Mouse (Mus musculus): ENCODE data around the gene Zrsr1.

Gene Zrsr1

GRCm38 (mm10) chr11:22971835-22972709 is at the start of gene Zrsr1:
Gene Zrsr1 (plus strand): TSS chr11:22972005.
- peak; percentile 49 to 50 for DNase-seq (ENCODE audit: low spot score in 2 of 2)

- DNase-seq (ENCODE audit: low spot score in 2 of 2), result no peak
These were observed 49.3 kb upstream of the Zrsr1 start for GRCm38 (mm10) chr11:22922546-22922945.

- no peak for DNase-seq (ENCODE audit: low spot score in 2 of 2)
These were observed 48.2 kb upstream of the Zrsr1 start for GRCm38 (mm10) chr11:22923606-22924005.

GRCm38 (mm10) chr11:22928586-22929169 is 43.1 kb upstream of the Zrsr1 start:
- no peak for DNase-seq (ENCODE audit: low spot score in 2 of 2)

- DNase-seq (ENCODE audit: low spot score in 2 of 2), result no peak
These were observed 41.7 kb upstream of the Zrsr1 start for GRCm38 (mm10) chr11:22930129-22930528.

- DNase-seq (ENCODE audit: low spot score in 2 of 2), result no peak
These were observed 40.4 kb upstream of the Zrsr1 start for GRCm38 (mm10) chr11:22931320-22931905.

GRCm38 (mm10) chr11:22932167-22932566 is 39.6 kb upstream of the Zrsr1 start:
- no peak for DNase-seq (ENCODE audit: low spot score in 2 of 2)

GRCm38 (mm10) chr11:22936446-22937125 is 35.2 kb upstream of the Zrsr1 start:
- DNase-seq (ENCODE audit: low spot score in 2 of 2), result no peak

GRCm38 (mm10) chr11:22937716-22938316 is 34.0 kb upstream of the Zrsr1 start:
- DNase-seq (ENCODE audit: low spot score in 2 of 2), result no peak

- DNase-seq (ENCODE audit: low spot score in 2 of 2), result no peak
These were observed 32.8 kb upstream of the Zrsr1 start for GRCm38 (mm10) chr11:22938983-22939382.

GRCm38 (mm10) chr11:22949101-22949500 is 22.7 kb upstream of the Zrsr1 start:
- no peak for DNase-seq (ENCODE audit: low spot score in 2 of 2)

GRCm38 (mm10) chr11:22950131-22950530 is 21.7 kb upstream of the Zrsr1 start:
- no peak for DNase-seq (ENCODE audit: low spot score in 2 of 2)

GRCm38 (mm10) chr11:22952668-22953067 is 19.1 kb upstream of the Zrsr1 start:
- DNase-seq (ENCODE audit: low spot score in 2 of 2), result no peak

- DNase-seq (ENCODE audit: low spot score in 2 of 2), result no peak
These were observed 15.5 kb upstream of the Zrsr1 start for GRCm38 (mm10) chr11:22956346-22956745.

- DNase-seq (ENCODE audit: low spot score in 2 of 2), result peak; percentile 26 to 39
These were observed 15.0 kb upstream of the Zrsr1 start for GRCm38 (mm10) chr11:22956830-22957229.

GRCm38 (mm10) chr11:22957791-22958374 is 13.9 kb upstream of the Zrsr1 start:
- no peak for DNase-seq (ENCODE audit: low spot score in 2 of 2)

GRCm38 (mm10) chr11:22962101-22962500 is 9.7 kb upstream of the Zrsr1 start:
- no peak for DNase-seq (ENCODE audit: low spot score in 2 of 2)

GRCm38 (mm10) chr11:22964401-22964800 is 7.4 kb upstream of the Zrsr1 start:
- no peak for DNase-seq (ENCODE audit: low spot score in 2 of 2)

- DNase-seq (ENCODE audit: low spot score in 2 of 2), result no peak
These were observed 6.3 kb upstream of the Zrsr1 start for GRCm38 (mm10) chr11:22965503-22965902.

- no peak for DNase-seq (ENCODE audit: low spot score in 2 of 2)
These were observed 2.3 kb upstream of the Zrsr1 start for GRCm38 (mm10) chr11:22969486-22969885.

- no peak for DNase-seq (ENCODE audit: low spot score in 2 of 2)
These were observed 1.3 kb upstream of the Zrsr1 start for GRCm38 (mm10) chr11:22970546-22970945.

Data from urinary bladder, adult 18-20 months (tissue).